Mouse (Mus musculus): ENCODE results near the gene Zfp616. TPM values are rescaled to one million over a fixed set of nuclear protein-coding genes. Genes with fewer than 3 reads are reported as not detected.

Zfp616 gene
- not detected in 2 replicates for polyA plus RNA-seq (2015; fragmentation: Nextera tagmentation; extraction: Ambion mirVana)

GRCm38 (mm10) chr11:74069655-74070054 lies at the start of gene Zfp616:
Gene Zfp616 (plus strand): TSS chr11:74069955.
- H3K4me3 ChIP-seq (ENCODE audit: low read depth, low read length), result no peak within 1 kb of the TSS
- no peak within 1 kb of the TSS for H3K9ac ChIP-seq (replicated peaks; ENCODE audit: low read depth)
- no peak for TF ChIP-seq CTCF (IDR thresholded peaks at IDR 0.05)
- no peak for TF ChIP-seq EP300 (IDR thresholded peaks at IDR 0.05)
- H3K27ac ChIP-seq (ENCODE audit: low read length), result no peak within 1 kb of the TSS
- no peaks in the 10 kb centered on the region for H3K9me3 ChIP-seq (ENCODE audit: low read length)
- ATAC-seq (no peak), DNase-seq (ENCODE audit: low spot score) (no peak)
- H3K27me3 ChIP-seq (replicated peaks; ENCODE audit: insufficient read depth, low read length), result no peaks in the 10 kb centered on the region
- H3K4me2 ChIP-seq (replicated peaks; ENCODE audit: low read depth, low read length), result no peak within 1 kb of the TSS
- WGBS, result 93% methylated on average over 1 of the region's 1 CpGs
- no peaks in the 10 kb centered on the region for H3K36me3 ChIP-seq (ENCODE audit: insufficient read depth, low read length)
- no peaks in the 10 kb centered on the region for H3K4me1 ChIP-seq (ENCODE audit: insufficient read depth, low read depth, low read length)

DNA sequence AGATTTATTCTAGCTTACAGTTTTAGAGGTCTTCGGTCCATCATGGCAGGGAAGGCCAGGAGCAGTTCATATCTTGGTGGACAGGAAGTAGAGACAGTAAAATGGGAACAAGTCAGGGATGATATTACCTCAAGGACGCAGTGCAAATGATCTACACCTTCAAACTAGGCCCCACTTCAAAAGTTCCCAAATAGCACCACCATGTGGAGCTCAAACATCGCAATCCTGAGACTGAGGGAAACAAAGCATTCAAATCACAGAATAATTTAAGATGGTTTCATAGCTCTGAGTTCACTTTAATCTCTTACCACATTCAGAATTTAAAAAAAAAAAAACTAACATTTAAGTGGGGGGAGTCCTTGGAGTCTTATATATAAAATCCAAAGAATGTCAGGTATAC lies 18.4 kb upstream of the Zfp616 start:
- Histone ChIP-seq H3K9me3 (ENCODE audit: low read length) (no peaks in the 10 kb centered on the region), H3K4me2 (replicated peaks; ENCODE audit: low read depth, low read length) (no peak overlapping the region), H3K9ac (replicated peaks; ENCODE audit: low read depth) (no peak overlapping the region), H3K4me3 (ENCODE audit: low read depth, low read length) (no peak overlapping the region), H3K27ac (ENCODE audit: low read length) (no peak overlapping the region), H3K27me3 (replicated peaks; ENCODE audit: insufficient read depth, low read length) (no peaks in the 10 kb centered on the region), H3K4me1 (ENCODE audit: insufficient read depth, low read depth, low read length) (no peaks in the 10 kb centered on the region), H3K36me3 (ENCODE audit: insufficient read depth, low read length) (no peaks in the 10 kb centered on the region)
- DNase-seq (ENCODE audit: low spot score), result no peak
- 63% methylated on average over 3 of the region's 3 CpGs for WGBS
- ATAC-seq, result no peak
- TF ChIP-seq EP300 (IDR thresholded peaks at IDR 0.05), result no peak
- TF ChIP-seq CTCF (IDR thresholded peaks at IDR 0.05), result no peak

DNA sequence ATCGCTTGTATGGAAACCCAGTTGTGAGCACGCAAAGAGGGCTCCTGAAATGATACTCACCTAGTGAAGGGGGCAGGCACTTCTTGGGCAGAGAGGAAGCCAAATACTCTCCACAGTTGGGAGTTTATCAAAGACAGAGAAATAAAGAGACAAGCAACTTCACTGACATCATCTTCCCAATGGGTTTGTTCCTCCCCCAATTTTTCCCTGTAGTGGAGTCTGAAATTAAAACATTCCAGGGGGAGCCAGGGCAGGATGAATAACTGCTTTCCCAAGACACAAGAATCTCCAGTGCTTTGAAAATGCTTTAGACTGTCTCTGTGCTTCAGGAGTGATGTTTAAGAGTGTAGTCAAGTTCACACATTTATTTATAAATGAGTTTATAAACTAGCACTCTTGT lies 13.3 kb upstream of the Zfp616 start, which contains the start of the genes Olfr139 and Olfr399:
Olfr139 (minus strand) TSS at position 101 of the 400 bp plus-strand sequence.
Olfr399 (minus strand) TSS at position 165 of the 400 bp plus-strand sequence.
- no peaks in the 10 kb centered on the region for H3K4me1 ChIP-seq (ENCODE audit: insufficient read depth, low read depth, low read length)
- no peaks in the 10 kb centered on the region for H3K9me3 ChIP-seq (ENCODE audit: low read length)
- no peak for ATAC-seq
- TF ChIP-seq CTCF (IDR thresholded peaks at IDR 0.05) (no peak), EP300 (IDR thresholded peaks at IDR 0.05) (no peak)
- H3K4me3 ChIP-seq (ENCODE audit: low read depth, low read length), result no peak within 1 kb of the TSS
- no peaks in the 10 kb centered on the region for H3K36me3 ChIP-seq (ENCODE audit: insufficient read depth, low read length)
- H3K27ac ChIP-seq (ENCODE audit: low read length), result no peak within 1 kb of the TSS
- WGBS, result 73% methylated on average over 2 of the region's 2 CpGs
- H3K4me2 ChIP-seq (replicated peaks; ENCODE audit: low read depth, low read length), result no peak within 1 kb of the TSS
- H3K27me3 ChIP-seq (replicated peaks; ENCODE audit: insufficient read depth, low read length), result no peaks in the 10 kb centered on the region
- no peak within 1 kb of the TSS for H3K9ac ChIP-seq (replicated peaks; ENCODE audit: low read depth)
- DNase-seq (ENCODE audit: low spot score), result no peak

DNA sequence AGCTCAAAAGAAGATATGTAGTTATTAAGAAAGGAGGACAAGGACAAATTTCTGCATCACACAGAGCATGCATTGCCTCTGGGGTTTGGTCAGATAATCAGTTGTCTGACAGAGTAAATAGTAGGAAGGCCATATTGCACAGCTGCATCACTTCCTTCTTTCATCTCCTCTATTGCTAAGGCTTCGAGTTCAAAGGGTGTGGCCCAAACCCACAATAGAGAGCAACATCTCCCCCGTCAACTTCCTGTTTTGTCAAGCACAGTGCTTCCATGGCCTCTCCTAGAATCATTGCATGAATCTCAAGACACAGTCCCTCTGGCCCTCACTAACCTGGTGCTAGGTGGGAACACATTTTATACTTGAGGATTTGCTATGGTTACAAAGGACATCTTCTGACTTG lies 31.0 kb downstream of the Zfp616 start:
- Histone ChIP-seq H3K27me3 (replicated peaks; ENCODE audit: insufficient read depth, low read length) (no peaks in the 10 kb centered on the region), H3K4me2 (replicated peaks; ENCODE audit: low read depth, low read length) (no peak overlapping the region), H3K9ac (replicated peaks; ENCODE audit: low read depth) (no peak overlapping the region), H3K4me3 (ENCODE audit: low read depth, low read length) (no peak overlapping the region), H3K9me3 (ENCODE audit: low read length) (no peaks in the 10 kb centered on the region), H3K27ac (ENCODE audit: low read length) (no peak overlapping the region), H3K36me3 (ENCODE audit: insufficient read depth, low read length) (no peaks in the 10 kb centered on the region), H3K4me1 (ENCODE audit: insufficient read depth, low read depth, low read length) (no peaks in the 10 kb centered on the region)
- TF ChIP-seq CTCF (IDR thresholded peaks at IDR 0.05) (no peak), EP300 (IDR thresholded peaks at IDR 0.05) (no peak)
- DNase-seq (ENCODE audit: low spot score) (no peak), ATAC-seq (no peak)
- WGBS, result 57% methylated on average over 2 of the region's 2 CpGs

DNA sequence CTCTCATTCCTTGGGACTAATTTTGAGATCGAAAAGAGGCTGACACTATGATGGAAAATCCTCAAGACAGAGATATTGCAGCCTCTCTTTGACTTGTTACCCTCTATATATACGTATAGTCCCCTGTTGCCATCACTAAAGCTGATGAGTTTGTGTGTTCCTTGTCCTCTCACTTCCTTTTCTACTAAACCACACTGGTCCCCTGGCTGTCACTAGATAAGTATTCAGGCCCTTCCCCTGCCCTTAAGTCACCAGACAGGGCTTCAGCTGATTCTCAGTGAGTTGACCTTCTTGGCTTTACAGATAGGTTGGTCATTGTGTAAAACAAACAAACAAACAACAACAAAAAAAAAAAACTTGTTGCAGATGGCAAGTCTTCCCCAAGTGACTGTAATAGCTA lies 31.8 kb downstream of the Zfp616 start:
- TF ChIP-seq EP300 (IDR thresholded peaks at IDR 0.05) (no peak), CTCF (IDR thresholded peaks at IDR 0.05) (no peak)
- H3K9me3 ChIP-seq (ENCODE audit: low read length), result no peaks in the 10 kb centered on the region
- ATAC-seq, result no peak
- WGBS, result 52% methylated on average over 2 of the region's 2 CpGs
- H3K27me3 ChIP-seq (replicated peaks; ENCODE audit: insufficient read depth, low read length), result no peaks in the 10 kb centered on the region
- H3K4me2 ChIP-seq (replicated peaks; ENCODE audit: low read depth, low read length), result no peak overlapping the region
- no peaks in the 10 kb centered on the region for H3K4me1 ChIP-seq (ENCODE audit: insufficient read depth, low read depth, low read length)
- H3K36me3 ChIP-seq (ENCODE audit: insufficient read depth, low read length), result no peaks in the 10 kb centered on the region
- no peak overlapping the region for H3K27ac ChIP-seq (ENCODE audit: low read length)
- H3K9ac ChIP-seq (replicated peaks; ENCODE audit: low read depth), result no peak overlapping the region
- H3K4me3 ChIP-seq (ENCODE audit: low read depth, low read length), result no peak overlapping the region
- no peak for DNase-seq (ENCODE audit: low spot score)

DNA sequence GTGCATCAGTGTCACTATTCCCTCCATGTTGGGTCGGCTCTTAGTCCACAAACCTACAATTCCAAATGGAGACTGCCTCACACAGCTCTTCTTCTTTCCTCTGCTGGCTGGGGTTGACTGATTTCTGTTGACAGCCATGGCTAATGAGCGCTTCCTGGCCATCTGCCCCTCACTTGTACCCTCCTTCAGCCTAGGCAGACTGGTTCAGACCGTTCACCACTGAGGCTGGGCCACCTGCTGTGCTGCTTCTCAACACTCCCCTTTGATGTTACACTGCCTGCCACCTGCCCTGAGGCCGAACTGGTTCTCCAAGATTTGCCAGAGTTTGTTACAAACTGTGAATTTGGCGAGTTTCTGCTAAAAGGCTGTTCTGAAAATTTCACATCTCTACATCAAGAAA lies 35.3 kb downstream of the Zfp616 start:
- Histone ChIP-seq H3K27ac (ENCODE audit: low read length) (no peak overlapping the region), H3K4me3 (ENCODE audit: low read depth, low read length) (no peak overlapping the region), H3K4me2 (replicated peaks; ENCODE audit: low read depth, low read length) (no peak overlapping the region), H3K36me3 (ENCODE audit: insufficient read depth, low read length) (no peaks in the 10 kb centered on the region), H3K27me3 (replicated peaks; ENCODE audit: insufficient read depth, low read length) (no peaks in the 10 kb centered on the region), H3K4me1 (ENCODE audit: insufficient read depth, low read depth, low read length) (no peaks in the 10 kb centered on the region), H3K9ac (replicated peaks; ENCODE audit: low read depth) (no peak overlapping the region), H3K9me3 (ENCODE audit: low read length) (no peaks in the 10 kb centered on the region)
- DNase-seq (ENCODE audit: low spot score) (no peak), ATAC-seq (no peak)
- WGBS, result 31% methylated on average over 5 of the region's 5 CpGs
- TF ChIP-seq CTCF (IDR thresholded peaks at IDR 0.05) (no peak), EP300 (IDR thresholded peaks at IDR 0.05) (no peak)

DNA sequence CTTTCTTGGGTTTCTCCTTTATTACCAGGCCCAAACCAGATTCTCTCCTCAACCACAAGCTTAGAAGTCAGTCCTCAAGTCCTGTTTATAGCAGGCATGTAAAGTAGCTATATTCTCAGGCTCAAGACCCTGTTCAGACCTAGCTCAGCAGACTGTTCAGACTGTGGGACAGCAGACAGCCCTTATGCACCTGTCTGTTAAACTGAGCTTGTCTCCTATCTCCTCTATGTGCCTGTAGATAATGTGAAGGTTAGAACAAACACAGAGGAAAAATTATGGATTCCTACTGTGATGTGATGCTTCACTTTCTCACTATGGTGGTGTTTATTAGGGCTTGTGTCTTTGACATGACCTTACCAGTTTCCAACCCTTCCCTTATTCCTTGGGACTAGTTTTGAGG lies 43.7 kb downstream of the Zfp616 start, which contains the start of gene Olfr401:
Olfr401 (plus strand) TSS at position 301 of the 400 bp plus-strand sequence.
- no peak for DNase-seq (ENCODE audit: low spot score)

More for the DNA sequence above, 43.7 kb downstream of the Zfp616 start, which contains the start of gene Olfr401:
- Histone ChIP-seq H3K27ac (ENCODE audit: low read length) (no peak within 1 kb of the TSS), H3K36me3 (ENCODE audit: insufficient read depth, low read length) (no peaks in the 10 kb centered on the region), H3K4me1 (ENCODE audit: insufficient read depth, low read depth, low read length) (no peaks in the 10 kb centered on the region), H3K9me3 (ENCODE audit: low read length) (no peaks in the 10 kb centered on the region), H3K4me3 (ENCODE audit: low read depth, low read length) (no peak within 1 kb of the TSS), H3K4me2 (replicated peaks; ENCODE audit: low read depth, low read length) (no peak within 1 kb of the TSS), H3K9ac (replicated peaks; ENCODE audit: low read depth) (no peak within 1 kb of the TSS), H3K27me3 (replicated peaks; ENCODE audit: insufficient read depth, low read length) (no peaks in the 10 kb centered on the region)
- TF ChIP-seq EP300 (IDR thresholded peaks at IDR 0.05) (no peak), CTCF (IDR thresholded peaks at IDR 0.05) (no peak)
- no peak for ATAC-seq

Other genes starting within 250 kb of the Zfp616 start
- gene Olfr393, start 218.5 kb upstream of the Zfp616 start, polyA plus RNA-seq (2015; fragmentation: Nextera tagmentation; extraction: Ambion mirVana), result not detected in 2 replicates
- not detected in 2 replicates for gene Olfr394, start 179.2 kb upstream of the Zfp616 start, polyA plus RNA-seq (2015; fragmentation: Nextera tagmentation; extraction: Ambion mirVana)
- gene Olfr395, start 160.7 kb upstream of the Zfp616 start, polyA plus RNA-seq (2015; fragmentation: Nextera tagmentation; extraction: Ambion mirVana), result not detected in 2 replicates
- gene Olfr23, start 133.3 kb upstream of the Zfp616 start, polyA plus RNA-seq (2015; fragmentation: Nextera tagmentation; extraction: Ambion mirVana), result not detected in 2 replicates
- gene Olfr397, start 109.1 kb upstream of the Zfp616 start, polyA plus RNA-seq (2015; fragmentation: Nextera tagmentation; extraction: Ambion mirVana), result not detected in 2 replicates
- not detected in 2 replicates for gene Olfr398, start 79.5 kb upstream of the Zfp616 start, polyA plus RNA-seq (2015; fragmentation: Nextera tagmentation; extraction: Ambion mirVana)
- gene Olfr139, start 13.4 kb upstream of the Zfp616 start, polyA plus RNA-seq (2015; fragmentation: Nextera tagmentation; extraction: Ambion mirVana), result not detected in 2 replicates
- gene Olfr399, start 13.3 kb upstream of the Zfp616 start, polyA plus RNA-seq (2015; fragmentation: Nextera tagmentation; extraction: Ambion mirVana), result not detected in 2 replicates
- gene Olfr401, start 43.8 kb downstream of the Zfp616 start, polyA plus RNA-seq (2015; fragmentation: Nextera tagmentation; extraction: Ambion mirVana), result not detected in 2 replicates
- gene Olfr402, start 83.6 kb downstream of the Zfp616 start, polyA plus RNA-seq (2015; fragmentation: Nextera tagmentation; extraction: Ambion mirVana), result not detected in 2 replicates
- gene Olfr403, start 116.3 kb downstream of the Zfp616 start, polyA plus RNA-seq (2015; fragmentation: Nextera tagmentation; extraction: Ambion mirVana), result not detected in 2 replicates
- not detected in 2 replicates for gene Olfr43, start 141.4 kb downstream of the Zfp616 start, polyA plus RNA-seq (2015; fragmentation: Nextera tagmentation; extraction: Ambion mirVana)
- gene Olfr406, start 189.9 kb downstream of the Zfp616 start, polyA plus RNA-seq (2015; fragmentation: Nextera tagmentation; extraction: Ambion mirVana), result not detected in 2 replicates
- gene Olfr59, start 213.8 kb downstream of the Zfp616 start, polyA plus RNA-seq (2015; fragmentation: Nextera tagmentation; extraction: Ambion mirVana), result not detected in 2 replicates